8 mouse cellular contexts compared by ENCODE assay signal in the genomic region with DNA sequence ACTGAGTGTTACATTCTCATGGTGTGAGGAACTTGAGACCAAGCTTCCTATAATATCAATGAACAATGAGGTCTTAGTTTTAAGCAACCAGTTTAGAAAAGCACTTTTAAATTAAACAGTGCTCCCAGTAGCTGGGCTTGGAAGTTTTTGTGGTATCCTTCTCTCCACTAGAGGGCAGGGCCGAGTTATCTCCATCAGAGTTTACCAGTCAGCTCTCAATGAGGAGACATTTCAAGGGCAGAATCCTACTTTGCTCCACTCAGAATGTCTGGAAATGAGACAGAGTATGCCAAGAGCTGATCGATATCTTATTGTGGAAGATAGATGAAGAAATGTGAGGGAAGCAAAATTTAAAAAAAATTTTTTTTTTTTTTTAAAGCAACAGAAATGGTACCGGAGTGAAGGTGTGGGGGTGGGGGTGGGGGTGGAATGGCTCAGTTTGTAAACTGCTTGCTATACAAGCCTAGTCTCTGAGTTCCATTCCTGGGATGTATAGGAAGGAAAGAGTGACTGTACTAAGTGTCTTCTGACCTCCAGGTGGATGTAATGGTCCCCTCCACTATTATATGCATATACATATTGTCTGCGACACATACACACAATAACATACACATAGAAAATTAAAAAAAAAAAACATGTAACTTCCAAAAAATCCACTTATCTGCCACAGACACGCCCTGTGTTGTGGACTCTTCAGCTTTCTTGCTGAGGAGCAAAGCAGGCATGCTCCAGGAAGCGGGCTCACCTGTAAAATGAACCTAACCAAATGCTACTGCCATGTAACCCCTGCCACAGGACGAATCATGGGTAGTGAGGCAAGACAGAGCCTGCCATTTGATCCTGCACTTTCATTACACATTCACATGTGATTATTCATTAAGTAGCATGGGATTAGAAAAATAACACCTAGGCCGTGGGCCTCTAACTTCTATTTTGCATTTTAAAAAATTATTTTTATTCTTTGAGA.
DNase-seq lines count a peak whose midpoint lies in the region; ATAC-seq and TF ChIP-seq lines count a peak whose summit lies in the region.

No protein-coding gene starts in this region.

- WGBS in forebrain, embryonic 12.5 days: 69% methylated on average over 8 of the region's 8 CpGs
- WGBS in hindbrain, embryonic 13.5 days: 65% methylated on average over 8 of the region's 8 CpGs
- WGBS in lung, embryonic 14.5 days: 64% methylated on average over 8 of the region's 8 CpGs

- H3K9me3 ChIP-seq in forebrain, embryonic 12.5 days: no peaks in the 10 kb centered on the region
- no peaks in the 10 kb centered on the region for H3K9me3 ChIP-seq in hindbrain, embryonic 13.5 days
- H3K9me3 ChIP-seq in lung, embryonic 14.5 days (ENCODE audit: low read depth, low read length): no peaks in the 10 kb centered on the region

- no peak overlapping the region for H3K9ac ChIP-seq in forebrain, embryonic 12.5 days
- no peak overlapping the region for H3K9ac ChIP-seq in hindbrain, embryonic 13.5 days
- no peak overlapping the region for H3K9ac ChIP-seq in lung, embryonic 14.5 days

- ATAC-seq in forebrain, embryonic 12.5 days (ENCODE audit: low FRiP score): peak; percentile 84
- peak; percentile 70 for ATAC-seq in hindbrain, embryonic 13.5 days (ENCODE audit: low FRiP score)
- ATAC-seq in lung, embryonic 14.5 days (ENCODE audit: insufficient read depth): peak; percentile 82
- no peak for ATAC-seq in inflammation-experienced regulatory T-cells, adult 6 months

- TF ChIP-seq CTCF in lung, embryonic 14.5 days (IDR thresholded peaks at IDR 0.05; ENCODE audit: low read depth): peak; percentile 76

- no peaks in the 10 kb centered on the region for H3K4me1 ChIP-seq in forebrain, embryonic 12.5 days
- H3K4me1 ChIP-seq in hindbrain, embryonic 13.5 days (replicated peaks): no peaks in the 10 kb centered on the region
- H3K4me1 ChIP-seq in lung, embryonic 14.5 days (ENCODE audit: insufficient read depth): no peaks in the 10 kb centered on the region

- no peaks in the 10 kb centered on the region for H3K36me3 ChIP-seq in forebrain, embryonic 12.5 days (replicated peaks)
- no peaks in the 10 kb centered on the region for H3K36me3 ChIP-seq in hindbrain, embryonic 13.5 days
- H3K36me3 ChIP-seq in lung, embryonic 14.5 days (ENCODE audit: insufficient read depth): no peaks in the 10 kb centered on the region

- DNase-seq in Muller cell, postnatal 12 days (ENCODE audit: inconsistent ontology term): peak; percentile 56
- peak; percentile 9 for DNase-seq in c-Kit-positive CD71-positive TER-119-negative erythroid progenitor cells, embryonic 14.5 days (ENCODE audit: low read depth)
- peak; percentile 67 to 82 for DNase-seq in layer of hippocampus, adult 8-10 months (ENCODE audit: low spot score in 2 of 2)
- peak; percentile 85 for DNase-seq in lung, embryonic 14.5 days
- DNase-seq in ovary, postnatal 14 days (ENCODE audit: low spot score): peak; percentile 38

- no peak overlapping the region for H3K4me2 ChIP-seq in forebrain, embryonic 12.5 days
- no peak overlapping the region for H3K4me2 ChIP-seq in hindbrain, embryonic 13.5 days
- no peak overlapping the region for H3K4me2 ChIP-seq in lung, embryonic 14.5 days

- no peaks in the 10 kb centered on the region for H3K27me3 ChIP-seq in forebrain, embryonic 12.5 days
- H3K27me3 ChIP-seq in hindbrain, embryonic 13.5 days: no peaks in the 10 kb centered on the region
- H3K27me3 ChIP-seq in lung, embryonic 14.5 days (ENCODE audit: insufficient read depth, low read length): no peaks in the 10 kb centered on the region

- H3K4me3 ChIP-seq in forebrain, embryonic 12.5 days (replicated peaks): no peak overlapping the region
- H3K4me3 ChIP-seq in hindbrain, embryonic 13.5 days: no peak overlapping the region
- no peak overlapping the region for H3K4me3 ChIP-seq in lung, embryonic 14.5 days (ENCODE audit: low read depth, low read length)

- no peak overlapping the region for H3K27ac ChIP-seq in forebrain, embryonic 12.5 days
- no peak overlapping the region for H3K27ac ChIP-seq in hindbrain, embryonic 13.5 days
- H3K27ac ChIP-seq in lung, embryonic 14.5 days (ENCODE audit: low read depth): no peak overlapping the region

Comparison
In these comparisons a context has a peak if more than half of its experiments do, and no peak if none do; other contexts are left out.
1. DNase-seq: peak in every context shown above with its lines; median percentile 85 in lung, embryonic 14.5 days; 74 in layer of hippocampus, adult 8-10 months; 56 in Muller cell, postnatal 12 days; 38 in ovary, postnatal 14 days; 9 in c-Kit-positive CD71-positive TER-119-negative erythroid progenitor cells, embryonic 14.5 days.